Mouse (Mus musculus): ENCODE results near the gene Cep162. TPM values are rescaled to one million over a fixed set of nuclear protein-coding genes. Genes with fewer than 3 reads are reported as not detected.

Cep162 gene
- total and polyA plus RNA-seq, 3 experiments, result 6.2 to 13.2 (median 8.7) TPM

DNA sequence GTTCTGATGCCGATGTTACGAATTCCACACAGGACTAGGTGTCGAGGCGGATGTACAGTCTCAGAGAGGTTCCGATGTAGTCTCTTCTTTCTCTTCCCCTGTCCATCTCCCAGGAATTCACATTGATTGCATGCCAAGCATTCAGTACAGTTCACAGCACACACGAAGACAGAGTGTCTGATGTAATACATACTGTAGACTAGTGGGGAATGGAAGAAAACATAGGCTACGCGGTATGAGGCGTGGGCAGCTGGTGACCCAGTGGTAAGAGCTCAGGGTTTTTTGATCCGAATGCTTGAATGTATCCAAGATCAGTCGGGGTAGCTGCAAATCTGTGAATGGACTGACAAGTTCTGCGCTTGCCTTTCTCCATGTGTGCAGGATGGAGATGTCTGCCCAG lies 86.2 kb downstream of the Cep162 start:
- Histone ChIP-seq H3K79me2 (replicated peaks; ENCODE audit: control insufficient read depth, extremely low read depth, insufficient read depth, poor library complexity, severe bottlenecking) (no peaks in the 10 kb centered on the region), H3K9ac (ENCODE audit: insufficient read depth, low read depth) (no peak overlapping the region), H3K27ac (ENCODE audit: insufficient read depth, low read depth) (no peak overlapping the region), H3K9me3 (replicated peaks; ENCODE audit: low read length) (no peaks in the 10 kb centered on the region), H3K4me2 (ENCODE audit: insufficient read depth, low read depth, poor library complexity, severe bottlenecking) (no peak overlapping the region), H3K4me3 (replicated peaks in 1 of 3; ENCODE audit: low read depth in 2 of 3, low read length in 2 of 3, poor library complexity in 1 of 3) (no peak overlapping the region), H3K36me3 (replicated peaks in 1 of 2; ENCODE audit: control insufficient read depth in 1 of 2, insufficient read depth in 1 of 2, low read length in 1 of 2) (no peaks in the 10 kb centered on the region), H3K27me3 (replicated peaks) (no peaks in the 10 kb centered on the region), H3K4me1 (ENCODE audit: control insufficient read depth in 1 of 2, insufficient read depth in 2 of 2) (peaks cover 0 to 13% of the 10 kb centered on the region in 2 experiments; a peak in 2 of 4 replicates)
- in situ Hi-C loops (cut with MboI; ENCODE audit: low pct_ligation_motif_present, low pct_unique_long_range_greater_than_20kb, low sequenced_read_pairs), result no loop called here
- DNase-seq (ENCODE audit: extremely low read depth), result no peak
- dilution Hi-C loops (cut with MboI; ENCODE audit: extremely low pct_ligation_motif_present, extremely low pct_unique_long_range_greater_than_20kb, low sequenced_read_pairs), result no loop called here
- TF ChIP-seq UBTF (IDR thresholded peaks at IDR 0.05; ENCODE audit: low read depth, low read length), result no peak
- TF ChIP-seq HCFC1 (IDR thresholded peaks at IDR 0.05; ENCODE audit: low read depth, low read length), result no peak
- TF ChIP-seq PAX5 (IDR thresholded peaks at IDR 0.05; ENCODE audit: low read length), result no peak

DNA sequence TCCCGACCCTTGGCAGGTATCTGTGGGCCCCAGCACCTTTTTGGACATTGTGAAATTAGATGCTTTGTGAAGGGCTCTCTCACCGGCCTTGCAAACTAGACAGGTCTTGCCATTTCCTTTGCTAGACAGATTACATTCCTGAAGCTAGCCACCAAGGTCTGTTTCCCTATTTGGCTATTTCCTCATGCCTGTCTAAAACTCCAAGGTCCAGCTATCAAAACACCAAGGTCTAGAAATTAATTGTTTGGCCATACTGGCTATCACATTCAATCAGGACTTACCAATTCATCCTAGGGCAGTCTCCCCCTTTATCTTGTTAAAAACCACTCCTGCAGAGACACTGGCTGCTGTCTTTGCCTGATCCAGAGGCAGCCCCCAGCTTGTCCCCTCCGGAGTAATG lies 87.3 kb downstream of the Cep162 start:
- H3K27me3 ChIP-seq (replicated peaks), result no peaks in the 10 kb centered on the region
- H3K4me2 ChIP-seq (ENCODE audit: insufficient read depth, low read depth, poor library complexity, severe bottlenecking), result no peak overlapping the region
- H3K27ac ChIP-seq (ENCODE audit: insufficient read depth, low read depth), result no peak overlapping the region
- dilution Hi-C loops (cut with MboI; ENCODE audit: extremely low pct_ligation_motif_present, extremely low pct_unique_long_range_greater_than_20kb, low sequenced_read_pairs), result no loop called here
- no peak overlapping the region for H3K9ac ChIP-seq (ENCODE audit: insufficient read depth, low read depth)
- H3K9me3 ChIP-seq (replicated peaks; ENCODE audit: low read length), result no peaks in the 10 kb centered on the region
- no peaks in the 10 kb centered on the region for H3K79me2 ChIP-seq (replicated peaks; ENCODE audit: control insufficient read depth, extremely low read depth, insufficient read depth, poor library complexity, severe bottlenecking)
- H3K4me3 ChIP-seq (replicated peaks in 1 of 3; ENCODE audit: low read depth in 2 of 3, low read length in 2 of 3, poor library complexity in 1 of 3), result no peak overlapping the region
- H3K36me3 ChIP-seq (replicated peaks in 1 of 2; ENCODE audit: control insufficient read depth in 1 of 2, insufficient read depth in 1 of 2, low read length in 1 of 2), result no peaks in the 10 kb centered on the region
- DNase-seq (ENCODE audit: extremely low read depth), result no peak
- TF ChIP-seq NELFE (IDR thresholded peaks at IDR 0.05; ENCODE audit: low read depth, low read length) (no peak), ETS1 (conservative IDR thresholded peaks at IDR 0.05; ENCODE audit: low read depth, low read length) (no peak), HCFC1 (IDR thresholded peaks at IDR 0.05; ENCODE audit: low read depth, low read length) (no peak), JUND (conservative IDR thresholded peaks at IDR 0.05; ENCODE audit: low read depth, low read length) (no peak), USF1 (IDR thresholded peaks at IDR 0.05; ENCODE audit: low read depth, low read length) (no peak), IRF4 (IDR thresholded peaks at IDR 0.05; ENCODE audit: low read depth, low read length) (no peak), MAFK (IDR thresholded peaks at IDR 0.05; ENCODE audit: insufficient replicate concordance, low read length) (no peak), CHD1 (IDR thresholded peaks at IDR 0.05; ENCODE audit: low read depth, low read length) (no peak), NRF1 (IDR thresholded peaks at IDR 0.05; ENCODE audit: low read depth, low read length) (no peak)
- in situ Hi-C loops (cut with MboI; ENCODE audit: low pct_ligation_motif_present, low pct_unique_long_range_greater_than_20kb, low sequenced_read_pairs), result no loop called here
- H3K4me1 ChIP-seq (ENCODE audit: control insufficient read depth in 1 of 2, insufficient read depth in 2 of 2), result peaks cover 0 to 16% of the 10 kb centered on the region in 2 experiments; a peak in 2 of 4 replicates

DNA sequence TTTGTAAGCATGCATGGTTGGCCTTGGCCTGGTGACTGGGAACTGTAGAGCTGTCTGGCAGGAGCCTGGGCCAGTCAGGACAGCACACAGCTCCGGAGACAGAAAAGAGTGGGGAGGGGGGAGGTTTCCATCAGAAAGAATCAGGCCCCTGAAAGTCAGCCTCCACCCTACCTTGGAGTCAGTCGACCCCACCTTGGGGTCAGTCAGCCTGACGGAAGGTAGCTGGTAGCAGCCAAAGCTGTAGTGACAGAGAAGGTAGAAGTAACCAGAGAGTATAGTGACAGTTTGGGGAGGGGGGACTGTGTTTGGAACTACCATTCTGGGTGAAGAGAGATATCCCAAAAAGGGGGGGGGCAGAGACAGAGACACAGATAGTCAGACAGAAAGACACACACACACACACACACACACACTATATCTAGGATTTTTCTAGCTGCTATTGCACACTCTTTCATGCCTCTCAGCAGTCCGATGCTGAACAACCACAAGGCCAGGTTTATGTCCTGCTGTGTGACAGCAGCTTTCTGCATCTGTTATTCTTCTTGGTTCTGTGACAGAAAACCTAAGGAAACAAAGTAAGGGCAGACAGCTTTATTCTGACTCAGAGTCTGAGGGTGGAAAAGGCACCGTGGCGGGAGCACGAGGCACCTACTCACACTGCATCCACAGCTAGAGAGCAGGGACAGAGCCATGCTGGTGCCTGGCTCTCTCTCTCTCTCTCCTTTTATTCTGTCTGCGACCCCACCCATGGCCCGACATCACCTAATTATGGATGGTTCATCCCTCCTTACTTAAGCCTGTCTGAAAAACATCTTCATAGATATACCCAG lies 88.1 kb downstream of the Cep162 start:
- in situ Hi-C loops (cut with MboI; ENCODE audit: low pct_ligation_motif_present, low pct_unique_long_range_greater_than_20kb, low sequenced_read_pairs), result no loop called here
- H3K27me3 ChIP-seq (replicated peaks), result no peaks in the 10 kb centered on the region
- dilution Hi-C loops (cut with MboI; ENCODE audit: extremely low pct_ligation_motif_present, extremely low pct_unique_long_range_greater_than_20kb, low sequenced_read_pairs), result no loop called here
- TF ChIP-seq MEF2A (IDR thresholded peaks at IDR 0.05; ENCODE audit: borderline replicate concordance, low read depth, low read length) (no peak), CHD1 (IDR thresholded peaks at IDR 0.05; ENCODE audit: low read depth, low read length) (no peak), GABPA (IDR thresholded peaks at IDR 0.05; ENCODE audit: insufficient replicate concordance, low read depth, low read length) (no peak), TBP (conservative IDR thresholded peaks at IDR 0.05; ENCODE audit: low read depth, low read length) (no peak), HCFC1 (IDR thresholded peaks at IDR 0.05; ENCODE audit: low read depth, low read length) (no peak), CHD2 (IDR thresholded peaks at IDR 0.05; ENCODE audit: low read length) (no peak), EP300 (IDR thresholded peaks at IDR 0.05; ENCODE audit: low read length) (no peak), NELFE (IDR thresholded peaks at IDR 0.05; ENCODE audit: low read depth, low read length) (no peak), E2F4 (IDR thresholded peaks at IDR 0.05; ENCODE audit: insufficient replicate concordance, low read depth, low read length) (no peak), ELF1 (IDR thresholded peaks at IDR 0.05; ENCODE audit: low read depth, low read length) (no peak), RCOR1 (conservative IDR thresholded peaks at IDR 0.05; ENCODE audit: low read depth, low read length) (no peak), CTCF (conservative IDR thresholded peaks at IDR 0.05 in 1 of 2, IDR thresholded peaks at IDR 0.05 in 1 of 2; ENCODE audit: low read depth in 2 of 2, low read length in 2 of 2) (no peak), SIN3A (IDR thresholded peaks at IDR 0.05; ENCODE audit: low read length) (no peak), ZKSCAN1 (IDR thresholded peaks at IDR 0.05; ENCODE audit: borderline replicate concordance, low read depth, low read length) (no peak), NRF1 (IDR thresholded peaks at IDR 0.05; ENCODE audit: low read depth, low read length) (no peak), MAZ (IDR thresholded peaks at IDR 0.05; ENCODE audit: low read depth, low read length) (no peak), JUND (conservative IDR thresholded peaks at IDR 0.05; ENCODE audit: low read depth, low read length) (no peak)

More for the DNA sequence above, 88.1 kb downstream of the Cep162 start:
- no peaks in the 10 kb centered on the region for H3K36me3 ChIP-seq (replicated peaks in 1 of 2; ENCODE audit: control insufficient read depth in 1 of 2, insufficient read depth in 1 of 2, low read length in 1 of 2)
- H3K4me1 ChIP-seq (ENCODE audit: control insufficient read depth in 1 of 2, insufficient read depth in 2 of 2), result peaks cover 0 to 17% of the 10 kb centered on the region in 2 experiments; a peak in 2 of 4 replicates
- H3K9me3 ChIP-seq (replicated peaks; ENCODE audit: low read length), result no peaks in the 10 kb centered on the region
- no peak overlapping the region for H3K4me3 ChIP-seq (replicated peaks in 1 of 3; ENCODE audit: low read depth in 2 of 3, low read length in 2 of 3, poor library complexity in 1 of 3)
- H3K27ac ChIP-seq (ENCODE audit: insufficient read depth, low read depth), result no peak overlapping the region
- no peak overlapping the region for H3K9ac ChIP-seq (ENCODE audit: insufficient read depth, low read depth)
- H3K79me2 ChIP-seq (replicated peaks; ENCODE audit: control insufficient read depth, extremely low read depth, insufficient read depth, poor library complexity, severe bottlenecking), result no peaks in the 10 kb centered on the region
- H3K4me2 ChIP-seq (ENCODE audit: insufficient read depth, low read depth, poor library complexity, severe bottlenecking), result no peak overlapping the region
- no peak for DNase-seq (ENCODE audit: extremely low read depth)
